Mouse (Mus musculus): ENCODE measurements around the gene 3830417A13Rik. TPM values are rescaled to one million over a fixed set of nuclear protein-coding genes. Genes with fewer than 3 reads are reported as not detected.

Gene 3830417A13Rik
- total RNA-seq (2021): not detected
- long read RNA-seq, experiment 1: 0 reads
- long read RNA-seq, experiment 2: 0 reads

DNA sequence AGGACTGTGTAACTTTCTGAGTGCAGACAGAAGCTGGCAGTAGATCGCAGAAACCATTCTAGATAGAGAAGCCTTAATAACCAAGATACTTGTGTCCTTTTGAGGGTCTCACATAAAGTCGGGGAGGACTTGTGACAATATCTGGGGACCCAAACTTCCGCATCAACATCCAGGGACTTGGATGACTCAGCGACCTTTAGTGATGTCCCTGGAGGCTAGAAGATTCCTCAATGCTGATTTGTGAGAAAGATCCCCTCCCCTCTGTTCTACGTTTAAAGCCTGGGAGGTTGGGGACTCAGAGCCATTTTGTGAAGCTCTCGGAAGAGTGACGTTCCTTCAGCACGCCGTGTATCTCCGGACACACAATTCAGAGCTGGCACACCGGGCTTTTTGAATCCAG lies at the start of gene 3830417A13Rik:
Gene 3830417A13Rik (plus strand): TSS at position 301 of the 400 bp plus-strand sequence.
- no peak for DNase-seq (ENCODE audit: low spot score in 2 of 2)

GRCm38 (mm10) chrX:64152098-64152497 lies 21.2 kb upstream of the 3830417A13Rik start, which contains the start of gene Gm6760:
TSS of gene Gm6760 (minus strand) at chrX:64152198.
- DNase-seq (ENCODE audit: low spot score in 2 of 2): no peak

DNA sequence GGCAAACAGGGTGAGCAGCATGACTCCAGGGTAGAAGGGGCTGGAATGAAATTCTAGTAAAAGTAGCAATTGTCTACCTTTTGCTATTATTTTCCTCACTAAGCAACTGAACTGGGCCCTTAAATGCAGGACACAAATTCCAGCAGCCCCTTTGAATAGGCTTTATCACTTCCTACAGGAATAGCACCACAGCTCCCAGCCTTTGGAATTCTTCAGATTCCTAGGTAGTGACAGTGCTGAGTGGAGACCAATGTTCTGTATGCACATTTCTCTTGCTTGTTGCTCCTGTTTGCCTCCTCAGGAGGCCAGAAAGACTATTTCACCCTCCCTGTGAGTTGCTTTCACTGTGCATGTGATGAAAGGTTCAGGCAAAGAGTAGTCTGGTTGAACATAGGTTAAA lies 7.9 kb downstream of the 3830417A13Rik start:
- no peak for DNase-seq (ENCODE audit: low spot score in 2 of 2)

Other genes with a start within 250 kb of the 3830417A13Rik start
- not detected for gene Gm6760, start 21.4 kb upstream of the 3830417A13Rik start, total RNA-seq (2021)
- gene Slitrk4, start 103.4 kb downstream of the 3830417A13Rik start, total RNA-seq (2021): 10 to 100 TPM; 38.6 to 41.9 TPM

Measured in layer of hippocampus, postnatal 14 days (tissue).